Mouse (Mus musculus): ENCODE measurements around the gene Kank2. TPM values are rescaled to one million over a fixed set of nuclear protein-coding genes. Genes with fewer than 3 reads are reported as not detected.

Gene Kank2
- 10 to 100 TPM; 11.5 to 16.6 TPM for total RNA-seq (2021)
- long read RNA-seq, experiment 1, full-length matches to known transcripts: 8 of 15 reads
- long read RNA-seq, experiment 1, partial matches to known transcripts: 4 of 15 reads
- long read RNA-seq, experiment 1, other reads (novel, unspliced or antisense): 3 of 15 reads
- long read RNA-seq, experiment 2, full-length matches to known transcripts: 10 of 16 reads
- long read RNA-seq, experiment 2, partial matches to known transcripts: 5 of 16 reads
- long read RNA-seq, experiment 2, other reads (novel, unspliced or antisense): 1 of 16 reads

GRCm38 (mm10) chr9:21798345-21799009, at the start of gene Kank2:
Kank2 (minus strand) TSS chr9:21798744.
- DNase-seq: peak; percentile 96
- H3K27ac ChIP-seq: peak within 1 kb of the TSS; percentile 96
- peak within 1 kb of the TSS; percentile 90 for H3K4me3 ChIP-seq
- intact Hi-C loops (cut with DNase I): no loop called here
- TF ChIP-seq CTCF (IDR thresholded peaks at IDR 0.05): no peak

DNA sequence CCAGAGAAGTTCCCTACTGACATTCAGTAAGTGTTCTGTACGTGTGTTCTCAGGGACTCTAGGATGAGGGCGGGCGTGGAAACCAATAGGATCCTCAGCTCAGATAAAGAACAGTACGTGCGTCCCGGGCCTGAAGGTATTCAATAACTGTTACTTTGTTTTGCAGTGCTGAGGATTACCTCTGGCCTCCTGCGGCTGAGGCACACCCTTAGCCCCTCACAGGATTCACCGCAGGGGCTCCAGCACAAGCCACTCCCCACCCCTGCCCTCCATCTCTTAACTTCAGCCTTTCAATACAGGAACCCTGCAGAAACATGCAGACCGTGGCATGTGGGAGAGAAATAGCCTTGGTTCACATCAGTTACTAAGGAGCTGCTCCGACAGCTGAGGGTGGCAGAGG, 49.4 kb upstream of the Kank2 start:
- no peak for DNase-seq
- Histone ChIP-seq H3K4me3 (peak overlapping the region; percentile 59), H3K27ac (peak overlapping the region; percentile 88)
- no peak for TF ChIP-seq CTCF (IDR thresholded peaks at IDR 0.05)
- intact Hi-C loops (cut with DNase I): no loop called here

DNA sequence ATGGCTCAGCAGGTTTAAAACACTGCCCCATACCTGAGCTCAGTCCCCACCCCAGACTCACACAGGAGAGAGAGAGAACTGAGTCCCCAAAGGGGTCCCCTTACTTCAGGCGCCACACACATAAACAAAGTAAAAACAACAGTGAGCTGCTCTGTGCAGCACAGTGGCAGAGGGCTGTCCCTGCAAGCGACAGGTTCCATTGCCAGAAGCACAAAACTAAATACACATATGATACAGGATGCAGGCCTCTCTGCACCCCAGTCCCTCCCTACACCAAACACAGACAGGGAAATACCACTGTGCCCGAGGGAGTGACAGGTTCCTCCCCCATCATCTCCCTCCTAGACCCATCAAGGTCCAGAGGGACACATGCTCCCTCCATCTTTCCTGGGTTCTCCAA, 48.9 kb upstream of the Kank2 start:
- intact Hi-C loops (cut with DNase I): no loop called here
- TF ChIP-seq CTCF (IDR thresholded peaks at IDR 0.05): no peak
- DNase-seq: no peak
- Histone ChIP-seq H3K4me3 (peak overlapping the region; percentile 59), H3K27ac (peak overlapping the region; percentile 88)

DNA sequence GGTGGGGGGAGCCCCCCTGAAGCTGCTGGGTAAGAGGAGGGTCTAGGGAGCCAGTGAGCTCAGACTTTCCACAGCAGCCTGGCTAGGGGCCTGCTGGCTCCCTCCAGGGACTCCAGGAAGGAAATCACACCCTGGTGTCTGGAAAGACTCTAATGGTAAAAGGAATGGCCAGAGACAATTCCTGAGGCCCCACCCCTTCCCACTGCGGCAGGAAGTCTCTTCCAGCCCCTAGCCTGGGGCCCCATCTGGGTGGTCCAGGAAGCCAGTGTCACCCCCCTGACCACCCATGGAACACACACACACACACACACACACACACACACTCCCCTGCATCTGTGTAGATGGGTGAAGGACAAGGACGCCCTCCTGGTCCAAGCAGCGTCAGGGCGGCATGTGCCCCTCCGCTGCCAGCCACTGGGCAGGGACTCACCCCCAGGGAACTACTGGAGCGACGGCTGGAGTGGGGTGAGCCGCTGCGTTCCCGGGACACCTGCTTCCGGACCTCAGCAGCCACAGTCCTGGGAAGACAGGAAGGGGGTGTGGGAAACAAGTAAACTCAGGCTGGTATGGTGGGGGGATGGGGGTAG, 48.3 kb upstream of the Kank2 start:
- H3K27ac ChIP-seq: peak overlapping the region; percentile 88
- TF ChIP-seq CTCF (IDR thresholded peaks at IDR 0.05): no peak

DNA sequence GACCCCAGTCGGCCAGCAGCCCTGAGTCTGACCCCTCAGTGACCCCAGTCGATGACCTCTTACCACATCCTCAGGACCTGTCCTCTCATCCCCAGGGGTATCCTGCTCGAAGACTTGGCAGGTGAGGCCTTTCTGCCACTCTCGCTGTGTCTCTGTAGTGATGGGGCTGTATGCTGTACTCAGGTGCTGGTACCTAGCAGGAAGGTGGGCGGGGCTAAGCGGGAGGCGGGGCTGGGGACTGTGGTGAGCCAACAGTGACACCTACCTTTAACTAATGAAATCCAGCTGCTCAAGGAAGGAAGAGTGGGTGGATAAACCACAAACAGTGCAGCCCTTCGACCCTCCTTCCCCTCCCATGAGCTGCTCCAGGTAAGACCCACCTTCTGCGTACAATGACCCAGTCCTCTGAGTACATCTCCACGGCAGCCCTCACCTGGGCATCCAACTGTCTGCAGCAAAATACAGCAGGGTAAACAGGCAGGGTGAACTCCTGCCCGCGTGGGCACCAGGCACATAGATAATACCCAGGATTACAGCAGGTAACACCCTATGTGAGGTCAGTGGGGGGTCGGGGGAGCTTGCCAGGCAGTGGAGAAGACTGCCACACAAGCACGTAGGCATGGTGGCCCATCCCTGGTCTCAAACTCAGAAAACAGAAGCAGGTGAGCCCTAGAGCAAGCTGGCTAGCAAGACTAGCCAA, 47.0 kb upstream of the Kank2 start:
- TF ChIP-seq CTCF (IDR thresholded peaks at IDR 0.05): no peak

More for the DNA sequence above, 48.3 kb upstream of the Kank2 start:
- peak; percentile 77 for DNase-seq
- intact Hi-C loops (cut with DNase I): no loop called here
- peak overlapping the region; percentile 59 for H3K4me3 ChIP-seq

DNA sequence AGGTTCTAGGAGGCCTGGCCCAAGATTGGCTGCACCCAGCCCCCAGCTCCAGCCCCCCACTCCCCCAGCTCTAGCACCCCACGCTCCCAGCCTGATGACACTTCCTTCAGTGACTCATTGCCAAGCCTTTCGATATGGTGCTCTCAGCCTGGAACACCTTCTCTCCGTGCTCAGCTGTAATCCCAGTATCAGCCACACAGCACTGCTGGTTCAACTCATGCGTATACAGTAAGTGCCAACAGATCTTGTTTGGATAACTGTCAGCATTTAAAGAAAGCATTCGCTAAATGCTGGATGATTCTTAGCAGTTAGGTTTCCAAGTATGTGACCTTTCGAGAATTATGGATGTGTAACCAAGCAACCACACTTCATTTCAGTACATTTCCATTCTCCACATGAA, 44.5 kb upstream of the Kank2 start:
- no peak overlapping the region for H3K4me3 ChIP-seq
- intact Hi-C loops (cut with DNase I): no loop called here
- peak overlapping the region; percentile 88 for H3K27ac ChIP-seq
- DNase-seq: no peak
- no peak for TF ChIP-seq CTCF (IDR thresholded peaks at IDR 0.05)

More for the DNA sequence above, 47.0 kb upstream of the Kank2 start:
- H3K27ac ChIP-seq: peak overlapping the region; percentile 88
- H3K4me3 ChIP-seq: 0 out of 2 replicates have a peak overlapping the region, but pooled peaks have one; percentile 13
- intact Hi-C loops (cut with DNase I): no loop called here
- no peak for DNase-seq

GRCm38 (mm10) chr9:21842391-21842790, 43.8 kb upstream of the Kank2 start:
- peak overlapping the region; percentile 88 for H3K27ac ChIP-seq
- peak; percentile 58 for DNase-seq
- intact Hi-C loops (cut with DNase I): no loop called here

GRCm38 (mm10) chr9:21841340-21841739, 42.8 kb upstream of the Kank2 start:
- H3K4me3 ChIP-seq: no peak overlapping the region
- intact Hi-C loops (cut with DNase I): no loop called here
- TF ChIP-seq CTCF (IDR thresholded peaks at IDR 0.05): no peak
- DNase-seq: no peak
- peak overlapping the region; percentile 59; the same call in 1 of the 2 replicates for H3K27ac ChIP-seq

More at GRCm38 (mm10) chr9:21842391-21842790, 43.8 kb upstream of the Kank2 start:
- TF ChIP-seq CTCF (IDR thresholded peaks at IDR 0.05): no peak
- H3K4me3 ChIP-seq: no peak overlapping the region

DNA sequence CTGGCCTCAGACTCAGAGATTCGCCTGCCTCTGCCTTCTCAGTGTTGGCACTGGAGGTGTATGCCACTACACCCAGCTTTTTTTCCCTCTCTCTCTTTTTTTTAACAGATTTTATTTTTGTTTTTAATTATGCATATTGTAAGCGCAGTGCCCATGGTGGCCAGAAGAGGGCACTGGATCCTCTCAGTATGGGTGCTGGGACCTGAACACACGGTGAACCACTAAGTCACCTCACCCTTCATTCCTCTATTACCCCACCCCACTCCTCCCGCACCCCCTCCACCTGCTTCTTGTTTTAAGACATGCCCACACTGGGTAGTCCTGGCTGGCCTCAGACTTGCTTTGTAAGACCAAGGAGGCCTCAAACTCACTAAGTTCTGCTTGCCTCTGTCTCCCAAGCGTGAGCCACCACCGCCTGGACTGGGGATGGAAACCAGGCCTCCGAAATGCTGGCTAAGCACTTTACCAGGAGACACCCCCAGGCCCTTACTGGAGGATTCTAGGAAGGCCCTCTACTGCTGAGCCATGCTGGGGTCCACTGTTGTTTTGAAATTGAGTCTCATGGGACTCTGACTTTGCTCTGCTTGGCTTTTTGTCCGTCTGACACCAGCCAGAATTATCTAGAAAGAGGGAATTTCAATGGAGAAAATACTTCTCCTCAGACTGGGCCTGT, 41.7 kb upstream of the Kank2 start:
- no peak for DNase-seq
- Histone ChIP-seq H3K4me3 (no peak overlapping the region), H3K27ac (peak overlapping the region; percentile 59)
- peak; percentile 78 for TF ChIP-seq CTCF (IDR thresholded peaks at IDR 0.05)
- intact Hi-C loops (cut with DNase I): loop anchor here (1.0 kb wide), 1 partner anchor 31 kb away; no protein-coding TSS in a partner anchor

DNA sequence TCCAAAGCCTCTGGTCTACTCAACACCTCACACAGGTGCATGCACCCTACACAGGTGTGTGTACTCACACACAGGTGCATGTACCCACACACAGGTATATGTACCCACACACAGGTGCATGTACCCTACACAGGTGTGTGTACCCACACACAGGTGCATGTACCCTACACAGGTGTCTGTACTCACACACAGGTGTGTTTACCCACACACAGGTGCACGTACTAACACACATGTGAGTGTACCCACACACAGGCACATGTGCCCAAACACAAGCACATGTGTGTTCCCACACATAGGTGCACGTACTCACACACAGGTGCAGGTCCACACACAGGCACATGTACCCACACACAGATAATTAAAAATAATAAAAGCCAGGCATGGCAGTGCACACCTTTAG, 39.1 kb upstream of the Kank2 start:
- no peak overlapping the region for H3K27ac ChIP-seq
- intact Hi-C loops (cut with DNase I): no loop called here
- no peak overlapping the region for H3K4me3 ChIP-seq
- DNase-seq: no peak
- TF ChIP-seq CTCF (IDR thresholded peaks at IDR 0.05): no peak

DNA sequence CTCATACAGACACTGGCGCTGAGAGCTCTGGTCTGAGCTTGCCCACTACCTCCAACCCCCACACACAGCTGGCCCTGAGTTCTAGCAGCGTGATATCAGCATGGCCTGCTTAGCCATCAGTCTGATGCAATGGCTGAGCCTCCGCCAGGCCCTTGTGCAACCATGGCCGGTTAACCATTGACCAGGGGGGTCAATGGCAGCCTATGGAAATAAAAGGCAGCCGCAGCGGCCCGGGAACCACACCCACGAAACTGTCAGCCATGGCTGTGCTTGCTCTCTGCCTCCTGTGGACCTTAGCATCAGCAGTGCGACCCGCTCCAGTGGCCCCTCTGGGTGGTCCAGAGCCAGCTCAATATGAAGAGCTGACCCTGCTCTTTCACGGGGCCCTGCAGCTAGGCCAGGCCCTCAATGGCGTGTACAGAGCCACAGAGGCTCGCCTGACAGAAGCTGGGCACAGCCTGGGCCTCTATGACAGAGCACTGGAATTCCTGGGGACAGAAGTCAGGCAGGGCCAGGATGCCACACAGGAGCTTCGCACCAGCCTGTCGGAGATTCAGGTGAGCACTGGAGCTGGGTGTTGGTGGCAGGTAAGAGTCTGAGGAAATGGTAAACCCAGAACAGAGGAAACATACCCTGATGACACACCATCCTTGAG, 36.8 kb upstream of the Kank2 start, which contains the start of gene Angptl8:
Gene Angptl8, plus strand, starts transcription at position 253 of the 655 bp plus-strand sequence.
- H3K27ac ChIP-seq: no peak within 1 kb of the TSS
- intact Hi-C loops (cut with DNase I): no loop called here
- peak; percentile 58 for DNase-seq
- no peak within 1 kb of the TSS for H3K4me3 ChIP-seq
- TF ChIP-seq CTCF (IDR thresholded peaks at IDR 0.05): no peak
